Mouse (Mus musculus) embryonic fibroblast, embryonic 13.5 days (primary cell): Measurements from ENCODE around the gene Foxn3.

Source experiments
- CTCF ChIP-seq: IDR thresholded peaks from 2 replicates; pipeline ENCODE4 v1.5.1; 2011; ENCODE audit warnings: mild to moderate bottlenecking, control low read depth, low read length, moderate library complexity, borderline replicate concordance; ENCODE audit not compliant: insufficient read depth
- POLR2A ChIP-seq: IDR thresholded peaks from 2 replicates; pipeline ENCODE4 v1.6.1; 2011; ENCODE audit warnings: low read depth, mild to moderate bottlenecking, control low read depth, low read length, moderate library complexity

GRCm38 (mm10) chr12:99286662-99287061 is 276.7 kb downstream of the Foxn3 start:
- TF ChIP-seq CTCF = no peak
- no peak for TF ChIP-seq POLR2A
